Mouse (Mus musculus) urinary bladder, postnatal 36 days (tissue): Measurements from ENCODE around the gene Neurl3.

Source experiments
- DNase-seq, 2 experiments: peaks; one replicate each; pipeline ENCODE4 v3.0.0; 2022; ENCODE audit warnings: low spot score in 2 of 2, mixed read lengths in 1 of 2

Gene Neurl3

DNA sequence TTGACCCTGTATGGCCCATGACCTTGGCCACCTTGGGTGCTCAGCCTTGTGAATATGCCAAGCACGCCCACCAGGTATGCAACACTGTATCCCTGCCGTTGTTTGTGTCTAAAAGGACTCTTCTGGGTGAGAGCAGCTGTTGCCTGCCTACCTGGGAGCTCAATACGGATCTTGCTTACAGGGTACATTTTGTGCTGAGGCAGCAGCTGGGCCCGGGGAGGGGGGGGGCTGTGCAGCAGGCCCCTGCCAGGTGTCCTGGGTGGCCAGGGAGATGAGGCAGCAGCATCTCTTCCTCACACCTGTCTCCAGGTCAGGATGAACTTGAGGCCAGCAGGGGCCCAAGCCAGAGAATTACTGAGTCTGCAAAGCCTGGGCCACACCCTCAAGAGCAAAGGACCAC lies 23.6 kb upstream of the Neurl3 start:
- DNase-seq: no peak

DNA sequence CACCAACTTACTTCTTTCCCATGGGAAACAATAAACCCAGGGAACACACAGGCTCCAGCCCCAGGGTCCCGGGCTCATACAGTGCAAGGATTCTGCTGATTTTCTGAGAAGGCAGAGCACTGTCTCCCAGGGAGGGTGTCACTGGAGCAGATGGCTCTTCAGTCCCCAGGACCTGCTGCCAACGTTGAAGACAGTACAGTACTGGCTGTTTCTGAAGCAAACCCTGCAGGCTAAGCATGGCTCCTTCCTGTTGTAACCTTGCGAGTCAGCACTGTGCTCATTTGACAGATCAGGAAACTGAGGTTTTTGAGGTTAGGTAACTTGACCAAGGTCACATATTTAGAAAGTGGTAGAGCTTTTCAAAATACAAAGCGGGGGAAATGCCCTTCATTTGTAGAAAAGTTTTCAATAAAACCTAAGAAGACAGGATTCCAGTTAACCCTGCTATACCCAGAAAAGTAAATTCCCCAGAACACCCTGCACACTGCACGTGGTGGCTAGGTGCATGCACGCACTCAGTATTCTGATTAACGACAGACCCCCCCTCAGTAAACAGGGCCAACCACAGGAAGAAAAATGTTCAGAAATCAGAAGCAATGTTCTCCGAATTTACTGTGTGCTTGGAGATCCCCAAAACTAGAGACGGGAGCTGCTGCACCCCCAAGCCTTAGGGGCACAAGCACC lies 22.1 kb upstream of the Neurl3 start:
- no peak for DNase-seq

DNA sequence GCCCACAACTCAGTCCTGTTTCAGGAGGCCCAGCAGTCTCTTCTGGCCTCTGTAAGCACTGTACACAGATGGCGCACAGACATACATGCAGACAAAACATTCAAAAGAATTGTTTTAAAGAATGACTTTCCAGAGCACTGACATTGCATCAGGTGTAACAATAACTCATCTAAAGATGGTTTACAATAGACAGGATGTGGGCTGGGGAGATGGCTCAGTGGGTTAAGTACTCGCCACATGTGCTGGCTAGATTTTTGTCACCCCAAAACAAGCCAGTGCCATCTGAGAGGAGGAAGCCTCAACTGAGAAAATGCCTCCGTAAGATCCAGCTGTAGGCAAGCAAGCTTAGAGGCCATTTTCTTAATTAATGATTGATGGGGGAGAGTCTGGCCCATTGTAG lies 19.9 kb upstream of the Neurl3 start:
- DNase-seq: no peak

DNA sequence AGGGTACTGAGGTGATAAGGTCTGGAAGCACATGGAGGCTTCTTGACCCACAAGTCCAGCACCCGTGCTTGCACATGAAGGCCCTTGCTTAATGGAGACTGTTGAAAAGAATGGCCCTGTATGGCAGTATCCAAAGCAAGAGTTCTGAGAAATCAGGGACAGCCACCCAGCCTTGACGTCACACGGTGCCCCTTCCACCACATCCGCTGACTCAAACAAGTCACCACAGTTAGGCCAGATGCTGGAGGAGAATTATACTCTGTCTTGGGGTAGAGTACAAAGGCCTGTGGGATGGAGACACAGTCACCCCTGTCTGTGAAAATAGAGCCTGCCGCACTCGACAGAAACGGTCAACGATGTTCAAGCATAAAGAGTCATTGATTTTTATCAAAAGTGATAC lies 19.0 kb upstream of the Neurl3 start:
- DNase-seq: no peak

DNA sequence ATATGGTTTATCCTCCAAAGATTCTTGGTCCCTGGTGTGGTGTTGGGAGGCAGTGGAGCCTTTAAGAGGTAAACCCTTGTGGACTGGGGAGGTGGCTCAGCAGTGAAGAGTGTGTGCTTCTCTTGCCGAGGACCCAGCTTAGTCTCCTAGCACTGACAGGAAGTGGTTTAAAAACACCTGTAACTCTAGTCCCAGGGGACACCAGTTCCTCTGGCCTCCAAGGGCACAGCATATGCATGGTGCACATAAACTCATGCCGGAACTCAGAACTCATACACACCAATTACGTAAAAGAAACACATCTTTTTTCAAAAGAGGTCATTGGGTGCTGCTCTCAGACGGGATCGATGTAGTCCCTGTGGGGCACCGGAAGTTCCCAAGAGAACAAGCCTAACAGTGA lies 7.4 kb upstream of the Neurl3 start:
- DNase-seq: no peak

DNA sequence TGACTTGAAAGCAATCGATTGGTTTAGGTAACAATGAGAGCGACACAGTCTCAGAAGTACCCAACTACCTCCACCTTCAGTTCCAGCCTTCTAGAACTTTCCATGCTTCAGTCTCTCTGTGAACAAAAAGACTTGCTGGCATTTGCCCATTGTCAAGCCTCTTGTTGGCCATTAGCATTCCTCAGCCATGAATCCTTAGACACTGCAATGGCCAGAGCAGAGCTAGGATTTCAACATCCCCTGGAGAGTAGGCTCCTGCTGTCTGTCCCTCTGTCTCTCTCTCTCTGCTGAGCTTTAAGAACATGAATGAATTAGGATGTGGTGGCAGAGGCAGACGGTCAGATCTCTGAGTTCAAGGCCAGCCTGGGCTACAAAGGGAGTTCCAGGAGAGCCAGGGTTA lies 6.5 kb upstream of the Neurl3 start:
- DNase-seq: no peak

DNA sequence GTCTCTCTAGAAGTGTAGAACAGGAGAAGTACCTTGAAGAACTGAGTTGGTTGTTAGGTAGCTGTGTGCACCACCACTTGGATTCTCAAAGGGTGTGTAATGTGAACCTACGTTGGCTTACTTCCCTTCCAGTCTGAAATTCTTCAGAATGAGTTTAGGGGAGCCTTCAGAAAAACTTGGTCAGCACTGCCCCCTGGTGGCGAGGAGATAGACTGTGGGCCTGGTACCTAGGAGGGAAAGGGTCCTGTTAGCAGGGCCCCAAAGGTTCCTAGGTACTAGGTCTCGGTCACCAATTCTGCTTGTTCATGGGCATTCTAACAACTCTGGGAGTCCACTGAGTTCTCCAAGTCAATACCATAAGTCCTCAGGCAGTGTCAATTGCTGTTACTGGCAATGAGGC lies 4.7 kb upstream of the Neurl3 start:
- peak; percentile 68 to 73 for DNase-seq

DNA sequence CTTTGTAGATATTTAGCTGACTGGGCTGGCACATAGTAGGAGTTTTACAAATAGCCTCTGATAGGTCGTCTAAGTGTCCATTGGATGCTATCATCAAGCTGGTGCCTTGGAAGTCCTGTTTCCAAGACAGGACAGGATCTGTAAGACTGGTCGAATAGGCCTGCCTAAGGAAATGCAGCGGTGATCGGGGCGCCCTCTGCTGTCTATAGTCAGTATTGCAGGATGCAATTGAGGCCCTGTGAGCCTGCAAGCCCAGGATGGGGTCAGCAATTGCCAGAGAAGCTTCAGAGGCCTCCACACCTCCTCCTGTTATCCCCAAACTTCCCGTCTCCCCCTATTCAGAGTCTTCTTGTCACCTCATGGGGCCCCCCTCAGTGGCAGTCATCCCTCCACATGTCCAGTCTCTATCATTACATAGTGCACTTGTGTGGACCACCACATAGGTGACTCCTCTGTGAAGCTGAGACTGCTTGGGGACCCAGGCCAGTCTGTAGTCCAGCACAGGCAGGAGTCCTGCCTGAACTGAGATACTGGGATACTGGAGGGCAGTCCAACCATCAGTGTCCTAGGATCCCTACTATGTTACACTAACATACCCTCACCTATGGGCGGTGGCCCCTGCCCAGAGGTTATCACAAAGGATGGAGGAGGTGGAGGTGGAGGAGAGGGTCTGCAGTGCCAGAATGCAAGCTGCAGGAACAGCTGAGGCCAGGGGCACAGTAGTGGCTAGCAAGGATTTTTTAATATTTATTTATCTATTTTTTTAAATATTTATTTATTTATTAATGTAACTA lies 3.0 kb upstream of the Neurl3 start:
- peak; percentile 70 to 78 for DNase-seq

DNA sequence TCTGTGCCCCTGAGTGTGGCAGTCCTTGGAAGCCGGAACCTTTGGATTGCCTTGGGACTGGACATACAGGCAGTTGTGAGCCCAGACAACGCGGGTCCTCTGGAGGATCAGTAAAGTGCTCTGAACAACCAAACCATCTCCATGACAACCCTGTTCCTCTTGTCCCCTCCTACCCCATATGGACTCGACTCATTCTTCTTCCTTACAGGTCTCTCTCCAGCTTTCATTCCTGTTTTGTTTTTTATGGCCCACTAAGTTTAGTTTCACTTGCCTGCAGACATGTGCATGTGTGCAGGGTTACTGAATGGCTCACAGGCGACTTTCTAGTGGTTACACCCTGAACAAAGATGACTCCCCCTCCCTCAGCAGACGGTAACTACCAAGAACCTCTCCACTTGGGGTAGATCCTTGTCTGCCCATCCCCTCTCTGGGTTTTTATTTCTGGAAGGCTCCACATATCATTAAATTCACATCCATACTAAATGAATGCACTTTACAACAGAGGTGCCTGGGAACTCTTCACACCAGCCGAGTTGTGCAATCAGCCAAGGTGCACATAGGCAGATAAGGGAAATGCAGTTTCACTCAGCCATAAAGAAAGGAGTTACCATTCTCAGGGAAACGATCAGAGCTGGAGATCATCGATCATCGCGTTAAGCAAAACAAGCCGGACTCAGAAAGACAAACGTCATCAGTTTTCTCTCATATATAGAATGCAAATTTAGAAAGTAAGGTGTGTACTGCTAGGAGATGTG lies 1.3 kb upstream of the Neurl3 start:
- DNase-seq: no peak

DNA sequence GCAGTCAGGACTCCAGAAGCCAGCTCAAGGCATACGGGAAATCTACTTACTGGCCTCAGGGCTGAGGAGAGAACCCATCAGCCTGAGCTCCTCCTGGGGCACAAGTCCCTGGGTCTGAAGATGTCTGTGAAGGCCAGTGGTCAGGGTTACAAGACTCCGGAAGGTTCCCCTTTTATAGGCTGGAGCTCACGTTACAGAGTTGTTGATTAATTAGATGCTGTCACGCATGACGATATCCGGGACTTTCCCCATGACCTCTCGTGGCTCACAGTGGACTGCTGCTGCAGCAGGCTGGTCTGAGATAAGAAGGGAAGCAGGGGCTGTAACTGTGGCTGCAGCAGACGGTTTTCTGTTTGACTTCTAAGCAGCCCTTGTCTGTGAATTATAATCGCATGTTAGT lies 1.2 kb downstream of the Neurl3 start:
- DNase-seq: peak in 1 of 2 experiments; percentile 52

DNA sequence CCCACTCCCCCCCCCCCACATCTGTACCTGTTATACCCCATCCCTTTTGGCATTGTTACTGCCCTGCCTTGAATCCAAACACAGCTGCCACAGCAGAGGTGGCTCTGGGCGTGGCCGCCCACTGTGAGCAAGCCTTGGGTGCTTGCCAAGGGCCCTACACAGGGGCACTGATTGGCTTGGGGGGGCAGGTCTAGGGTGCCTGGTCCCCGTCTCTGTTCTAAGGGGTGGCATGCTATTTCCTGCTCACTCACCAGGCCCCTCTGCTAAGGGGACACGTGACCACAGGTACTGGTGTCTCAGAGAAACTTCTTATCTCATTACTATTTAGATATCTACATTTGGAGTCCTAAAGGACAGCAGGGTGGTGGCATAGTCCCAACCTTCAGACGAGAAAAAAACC lies 1.9 kb downstream of the Neurl3 start:
- peak in 1 of 2 experiments; percentile 41 for DNase-seq

DNA sequence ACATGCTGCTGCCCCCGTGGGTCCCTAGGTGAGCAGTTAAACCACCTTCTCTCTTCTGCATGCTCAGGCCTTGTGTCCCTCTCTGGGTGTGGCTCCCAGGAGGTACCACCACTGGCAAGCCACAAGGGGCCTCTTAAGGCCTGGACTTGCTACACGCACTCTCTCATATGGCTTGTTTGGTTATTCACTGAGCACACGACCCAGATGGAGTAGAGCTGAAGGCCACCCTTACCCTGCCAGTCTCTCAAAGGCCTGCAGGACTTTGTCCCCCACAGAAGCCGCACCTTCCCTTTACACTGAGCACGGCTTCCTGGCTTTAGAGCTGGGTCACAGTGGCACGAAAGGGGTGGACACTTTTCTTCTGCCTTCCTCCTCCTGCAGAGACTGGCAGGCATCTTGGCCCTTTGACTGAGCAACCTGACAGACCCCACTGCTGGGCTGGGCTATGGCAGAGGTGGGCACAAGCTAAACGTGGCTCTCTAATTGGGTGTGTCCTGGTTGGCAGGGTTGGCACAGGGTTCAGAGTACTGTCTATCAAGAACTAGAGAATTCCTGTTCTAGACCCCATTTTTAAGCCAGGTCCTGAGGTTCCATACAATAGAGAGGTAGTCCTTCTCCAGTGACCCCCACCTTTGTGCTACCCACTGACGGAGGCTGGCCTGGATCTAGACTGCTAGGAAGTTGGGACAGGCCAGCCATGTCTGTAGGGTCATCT lies 2.8 kb downstream of the Neurl3 start:
- no peak for DNase-seq

DNA sequence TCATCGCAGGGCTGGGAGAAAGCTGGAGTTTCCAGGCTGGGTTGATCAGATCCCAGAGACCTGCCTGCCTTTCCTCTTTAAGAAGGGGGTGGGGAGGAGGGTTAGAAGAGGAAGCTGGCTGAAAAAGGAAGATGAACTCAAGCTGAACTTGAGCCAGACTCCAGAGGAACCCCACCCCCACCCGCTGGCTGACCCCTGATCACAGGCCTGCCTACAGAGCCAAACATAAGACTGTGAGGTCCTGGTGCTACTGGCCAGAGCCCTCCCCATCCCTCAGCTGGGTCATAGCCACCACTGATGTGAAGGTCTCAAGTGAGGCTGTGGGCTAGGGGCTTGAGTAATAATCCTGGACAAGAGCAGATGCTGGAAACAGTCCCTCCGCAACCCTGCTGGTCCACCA lies 3.8 kb downstream of the Neurl3 start:
- DNase-seq: no peak

DNA sequence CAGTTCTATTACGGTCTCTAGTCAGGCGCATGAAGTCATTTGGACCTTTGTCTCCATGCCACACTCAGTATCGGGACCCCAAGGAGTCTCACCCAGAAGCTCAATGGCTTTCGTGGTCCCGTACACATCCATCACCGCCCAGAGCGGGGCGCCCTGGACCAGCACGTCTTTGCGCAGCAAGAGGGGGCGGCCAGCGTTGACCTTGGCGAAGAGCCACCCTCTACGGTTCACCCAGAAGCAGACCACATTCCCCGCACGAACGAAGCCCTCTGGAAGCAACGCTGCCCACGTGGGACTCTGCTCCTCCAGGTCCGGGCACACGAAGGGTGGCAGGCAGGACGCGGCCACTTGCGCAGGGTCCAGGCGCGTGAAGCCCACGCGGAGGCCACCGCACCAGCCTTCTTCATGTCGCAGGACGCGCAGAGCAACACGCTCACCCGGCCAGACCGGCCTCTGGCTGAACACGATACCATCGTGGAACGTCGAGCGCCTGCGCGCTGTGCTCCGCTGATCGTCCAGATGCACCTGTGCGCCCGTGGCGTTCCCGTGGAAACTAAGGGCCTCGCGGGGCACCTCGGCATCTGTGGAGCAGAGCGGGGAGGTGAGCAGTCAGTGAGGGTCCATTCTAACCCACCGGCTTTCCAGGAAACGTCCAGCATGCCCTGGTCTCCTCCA lies 5.2 kb downstream of the Neurl3 start:
- DNase-seq: peak in 1 of 2 experiments; percentile 19

DNA sequence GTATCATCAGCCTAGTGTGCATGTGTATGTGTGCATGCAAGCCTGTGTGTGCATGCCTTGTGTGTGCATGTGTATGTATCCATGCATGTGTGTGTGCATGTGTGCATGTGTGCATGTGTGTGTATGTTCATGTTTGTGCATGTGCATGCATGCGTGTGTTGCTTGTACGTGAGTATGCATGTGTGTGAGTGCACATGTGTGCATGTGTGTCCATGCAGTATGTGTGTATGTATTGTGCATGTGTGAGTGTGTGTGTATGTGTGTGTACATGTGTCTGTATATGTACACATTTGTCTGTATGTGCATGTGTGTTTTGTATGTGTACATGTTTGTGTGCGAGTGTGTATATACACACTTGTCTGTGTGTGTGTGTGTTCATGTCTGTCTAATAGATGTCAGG lies 6.9 kb downstream of the Neurl3 start:
- no peak for DNase-seq

DNA sequence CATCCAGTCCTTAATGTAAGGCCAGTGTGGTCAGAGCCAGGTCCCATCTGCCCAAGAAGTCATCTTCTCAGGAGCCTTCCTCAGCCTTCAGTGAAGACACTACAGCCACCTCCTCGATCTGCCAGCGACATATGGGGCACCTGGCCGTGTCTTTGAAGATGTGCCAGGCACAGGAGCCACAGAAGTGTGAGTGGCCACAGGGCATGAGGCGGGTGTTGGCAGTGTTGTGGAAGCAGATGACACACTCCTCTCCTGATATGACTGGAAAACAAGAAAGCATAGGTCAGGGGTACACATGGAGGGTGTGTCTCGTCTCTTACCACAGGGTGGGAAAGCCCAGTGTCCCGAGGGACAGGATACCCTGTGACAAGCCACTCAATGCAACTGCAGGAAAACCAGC lies 8.2 kb downstream of the Neurl3 start:
- DNase-seq: no peak

DNA sequence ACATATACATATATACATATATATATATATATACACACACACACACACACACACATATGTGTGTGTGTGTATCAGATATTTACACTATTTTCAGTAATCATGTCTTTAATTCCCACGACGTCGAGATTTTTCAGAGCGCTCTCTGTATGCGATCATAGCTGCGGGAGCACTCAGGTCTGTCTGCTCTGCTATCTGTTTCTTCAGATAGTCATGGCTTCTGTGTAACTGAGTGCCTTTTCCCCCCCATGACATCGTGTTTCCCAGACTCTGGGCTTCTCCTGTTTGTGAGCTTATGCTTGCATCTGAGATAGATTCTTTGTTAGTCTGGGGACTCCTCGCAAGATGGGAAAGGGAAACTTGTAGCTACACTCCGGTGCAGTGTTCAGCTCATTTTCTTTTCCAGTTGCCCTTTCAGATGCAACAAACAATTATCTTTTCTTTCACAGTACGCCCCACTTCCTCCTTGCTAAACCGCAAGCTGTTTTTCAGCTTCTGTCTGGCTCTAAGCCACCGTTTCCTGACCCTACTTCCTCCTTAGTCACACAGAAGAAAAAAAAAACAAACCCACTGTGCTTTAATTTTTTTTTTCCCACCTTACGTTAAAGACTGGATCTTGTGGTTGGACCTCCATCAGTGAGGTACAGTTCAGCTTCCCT lies 10.5 kb downstream of the Neurl3 start:
- peak in 1 of 2 experiments; percentile 48 for DNase-seq

DNA sequence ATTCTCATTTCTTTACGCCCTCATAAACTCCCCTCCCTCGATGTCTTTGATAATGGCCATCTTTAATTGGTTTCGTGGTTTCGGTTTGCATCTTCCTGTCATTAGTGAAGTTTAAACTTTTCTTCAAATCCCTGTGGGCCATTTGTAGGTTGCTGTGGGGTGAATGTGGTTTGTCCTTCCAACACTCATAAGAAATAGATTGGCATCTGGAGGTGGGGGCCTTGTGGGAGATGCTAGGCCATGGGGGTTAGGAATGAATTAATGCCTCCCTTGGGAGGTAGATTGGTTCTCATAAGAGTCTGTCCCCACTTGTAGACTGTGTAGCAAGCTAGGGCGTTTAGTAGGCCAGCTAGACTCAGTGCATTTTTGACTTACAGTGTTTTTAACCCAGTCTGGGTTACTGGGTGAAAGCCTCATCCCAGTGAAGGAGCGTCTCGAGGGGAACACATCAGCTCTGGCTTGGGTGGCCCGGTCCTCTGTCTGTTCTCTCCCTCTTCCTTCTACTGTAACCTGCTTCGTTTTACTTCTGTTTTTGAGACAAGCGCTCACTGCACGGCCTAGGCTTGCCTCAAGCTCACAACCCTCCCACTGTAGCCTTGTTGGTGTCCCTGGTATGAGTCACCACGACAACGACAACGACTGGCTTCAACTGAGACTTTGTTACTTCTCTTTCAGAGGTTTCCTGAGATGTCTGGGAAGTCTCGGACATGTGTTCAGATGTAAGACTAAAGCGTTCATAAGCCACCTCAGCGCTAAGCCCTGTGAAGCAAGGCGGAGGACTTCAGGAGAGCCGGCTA lies 12.6 kb downstream of the Neurl3 start:
- DNase-seq: no peak

DNA sequence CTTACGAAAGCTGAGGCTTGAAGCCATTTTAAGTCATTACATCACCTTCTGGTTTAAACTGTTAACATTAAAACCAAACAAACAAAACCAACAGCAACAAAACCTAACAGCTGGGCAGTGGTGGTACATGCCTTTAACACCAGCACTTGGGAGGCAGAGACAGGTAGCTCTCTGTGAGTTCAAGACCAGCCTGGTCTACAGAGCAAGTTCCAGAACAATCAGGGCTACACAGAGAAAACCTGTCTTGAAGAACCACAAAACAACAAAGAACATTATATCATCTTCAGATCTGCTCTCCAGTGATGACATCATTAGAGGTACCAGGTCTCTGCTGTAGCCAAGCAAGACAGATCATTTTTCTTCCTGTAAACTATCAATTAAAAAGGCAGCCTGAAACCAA lies 14.1 kb downstream of the Neurl3 start:
- no peak for DNase-seq

DNA sequence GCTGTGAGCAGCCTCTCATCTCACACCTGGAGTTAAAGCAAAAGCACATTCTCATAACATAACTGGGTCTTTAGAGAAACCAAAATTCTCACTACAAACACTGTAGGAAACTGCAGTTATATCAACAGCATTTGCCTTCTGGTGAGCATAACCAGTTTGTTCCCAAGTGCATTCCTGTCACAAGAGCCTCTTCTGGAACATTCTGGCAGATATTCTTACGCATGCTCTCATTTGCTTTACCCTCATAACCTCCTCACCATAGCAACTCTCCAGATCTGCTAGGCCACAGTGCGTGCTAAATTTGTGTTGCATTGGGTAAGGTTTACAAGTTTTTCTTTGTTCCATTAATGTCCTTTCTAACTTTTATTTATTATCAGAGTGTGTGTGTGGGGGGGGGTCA lies 15.2 kb downstream of the Neurl3 start:
- no peak for DNase-seq
